Mouse (Mus musculus) myocyte (in vitro differentiated cells): ENCODE measurements around the gene Ptk7. TPM values are rescaled to one million over a fixed set of nuclear protein-coding genes. Genes with fewer than 3 reads are reported as not detected.

Source experiments
- H3K27me3 ChIP-seq: one replicate; pipeline ENCODE4 v1.6.1; 2011; ENCODE audit not compliant: control insufficient read depth, insufficient read depth, insufficient read length
- H3K36me3 ChIP-seq: one replicate; pipeline ENCODE4 v1.6.1; 2011; ENCODE audit not compliant: control insufficient read depth, insufficient read depth
- H3K4me2 ChIP-seq: one replicate; pipeline ENCODE4 v1.6.1; 2011; ENCODE audit warnings: low read depth, control low read depth
- H3K4me3 ChIP-seq: one replicate; pipeline ENCODE4 v1.5.1; 2011; ENCODE audit warnings: mild to moderate bottlenecking, control low read depth, moderate library complexity
- H3K79me2 ChIP-seq: one replicate; pipeline ENCODE4 v1.6.1; 2011; ENCODE audit not compliant: control insufficient read depth, insufficient read depth
- H3ac ChIP-seq: one replicate; pipeline ENCODE4 v1.6.1; 2011; ENCODE audit not compliant: control insufficient read depth, insufficient read length
- CEBPB ChIP-seq: IDR thresholded peaks from 2 replicates; pipeline ENCODE4 v1.6.1; 2011; ENCODE audit warnings: mild to moderate bottlenecking, moderate library complexity; ENCODE audit not compliant: poor library complexity, insufficient read depth, severe bottlenecking
- E2F4 ChIP-seq: IDR thresholded peaks from one replicate; pipeline ENCODE4 v1.6.1; 2011; ENCODE audit warnings: mild to moderate bottlenecking, control low read depth, moderate library complexity; ENCODE audit not compliant: insufficient read depth
- MAX ChIP-seq: IDR thresholded peaks from one replicate; pipeline ENCODE4 v1.6.1; 2011; ENCODE audit warnings: low read depth, mild to moderate bottlenecking, control low read depth
- MYOD1 ChIP-seq, 3 experiments: IDR thresholded peaks; one replicate each; pipeline ENCODE4 v1.6.1; 2011; ENCODE audit warnings: control low read depth in 2 of 3, low read depth in 2 of 3, mild to moderate bottlenecking in 2 of 3, moderate library complexity in 1 of 3; ENCODE audit not compliant: insufficient read length in 2 of 3, control insufficient read depth in 1 of 3
- MYOG ChIP-seq, 3 experiments: IDR thresholded peaks; one replicate each; pipeline ENCODE4 v1.6.1; 2011; ENCODE audit warnings: control low read depth in 2 of 3, low read depth in 2 of 3, mild to moderate bottlenecking in 2 of 3; ENCODE audit not compliant: insufficient read length in 2 of 3, control insufficient read depth in 1 of 3, insufficient read depth in 1 of 3
- POLR2A ChIP-seq: IDR thresholded peaks from one replicate; pipeline ENCODE4 v1.6.1; 2011; ENCODE audit warnings: low read depth, mild to moderate bottlenecking, control low read depth, moderate library complexity; ENCODE audit not compliant: insufficient read length
- POLR2AphosphoS2 ChIP-seq: IDR thresholded peaks from one replicate; pipeline ENCODE4 v1.6.1; 2011; ENCODE audit warnings: low read depth, control low read depth; ENCODE audit not compliant: insufficient read length
- REST ChIP-seq: IDR thresholded peaks from one replicate; pipeline ENCODE4 v1.6.1; 2011; ENCODE audit warnings: mild to moderate bottlenecking, control low read depth, moderate library complexity; ENCODE audit not compliant: insufficient read depth, insufficient read length
- SRF ChIP-seq: IDR thresholded peaks from one replicate; pipeline ENCODE4 v1.6.1; 2011; ENCODE audit warnings: low read depth; ENCODE audit not compliant: control insufficient read depth, insufficient read length
- TCF12 ChIP-seq: IDR thresholded peaks from one replicate; pipeline ENCODE4 v1.6.1; 2011; ENCODE audit warnings: mild to moderate bottlenecking, control low read depth; ENCODE audit not compliant: poor library complexity, insufficient read depth, severe bottlenecking
- TCF3 ChIP-seq: IDR thresholded peaks from one replicate; pipeline ENCODE4 v1.6.1; 2011; ENCODE audit warnings: low read depth, control low read depth; ENCODE audit not compliant: insufficient read length
- USF1 ChIP-seq: IDR thresholded peaks from one replicate; pipeline ENCODE4 v1.6.1; 2011; ENCODE audit warnings: low read depth, mild to moderate bottlenecking, control low read depth, moderate library complexity
- polyA plus RNA-seq: library from polyadenylated mRNA; unstranded; fragments of >200 nt; fragmentation: generic; extraction: Trizol; gene quantifications from one replicate; pipeline ENCODE4 v1.2.1, GENCODE M21; 2012; ENCODE audit warnings: missing spikeins

Ptk7 gene
- 15.6 TPM for polyA plus RNA-seq

- H3ac ChIP-seq = peak within 1 kb of the TSS; percentile 75
- H3K27me3 ChIP-seq = no peaks in the 10 kb centered on the region
- no peaks in the 10 kb centered on the region for H3K36me3 ChIP-seq
- H3K79me2 ChIP-seq = peaks cover 5% of the 10 kb centered on the region
- peak; percentile 59 for TF ChIP-seq POLR2A
- TF ChIP-seq SRF = no peak
- TF ChIP-seq MYOD1 (IDR thresholded peaks at IDR 0.05; ENCODE audit: control insufficient read depth in 1 of 3, insufficient read length in 2 of 3, low read depth in 2 of 3) = peak in 1 of 3 experiments; percentile 23
- peak within 1 kb of the TSS; percentile 47 for H3K4me3 ChIP-seq
- peak within 1 kb of the TSS; percentile 78 for H3K4me2 ChIP-seq
These were observed at the start of gene Ptk7 for GRCm38 (mm10) chr17:46628791-46629684. Gene Ptk7 (minus strand): TSS chr17:46629504.

GRCm38 (mm10) chr17:46678911-46679310 lies 49.6 kb upstream of the Ptk7 start:
- H3ac ChIP-seq = no peak overlapping the region
- no peaks in the 10 kb centered on the region for H3K27me3 ChIP-seq
- H3K4me3 ChIP-seq = peak overlapping the region; percentile 94
- H3K4me2 ChIP-seq = peak overlapping the region; percentile 95
- no peak for TF ChIP-seq MYOG (IDR thresholded peaks at IDR 0.05; ENCODE audit: control insufficient read depth in 1 of 3, insufficient read depth in 1 of 3, insufficient read length in 2 of 3, low read depth in 2 of 3)
- peak in 1 of 3 experiments; percentile 66 for TF ChIP-seq MYOD1 (IDR thresholded peaks at IDR 0.05; ENCODE audit: control insufficient read depth in 1 of 3, insufficient read length in 2 of 3, low read depth in 2 of 3)
- no peak for TF ChIP-seq CEBPB
- no peak for TF ChIP-seq POLR2A
- H3K79me2 ChIP-seq = peaks cover 27% of the 10 kb centered on the region
- peaks cover 23% of the 10 kb centered on the region for H3K36me3 ChIP-seq

GRCm38 (mm10) chr17:46678416-46678815 lies 49.1 kb upstream of the Ptk7 start, which contains the start of gene Mea1:
Gene Mea1 (plus strand): TSS chr17:46678793.
- H3K4me2 ChIP-seq = peak within 1 kb of the TSS; percentile 95
- no peaks in the 10 kb centered on the region for H3K27me3 ChIP-seq
- peaks cover 20% of the 10 kb centered on the region for H3K36me3 ChIP-seq
- H3ac ChIP-seq = no peak within 1 kb of the TSS
- TF ChIP-seq MYOD1 (IDR thresholded peaks at IDR 0.05; ENCODE audit: control insufficient read depth in 1 of 3, insufficient read length in 2 of 3, low read depth in 2 of 3) (peak in 1 of 3 experiments; percentile 18), POLR2A (no peak)
- H3K79me2 ChIP-seq = peaks cover 32% of the 10 kb centered on the region
- H3K4me3 ChIP-seq = peak within 1 kb of the TSS; percentile 94

GRCm38 (mm10) chr17:46674530-46675283 lies 45.4 kb upstream of the Ptk7 start:
- H3K36me3 ChIP-seq = peaks cover 16% of the 10 kb centered on the region
- H3K27me3 ChIP-seq = no peaks in the 10 kb centered on the region
- H3K4me3 ChIP-seq = peak overlapping the region; percentile 61
- peak in 1 of 3 experiments; percentile 9 for TF ChIP-seq MYOG (IDR thresholded peaks at IDR 0.05; ENCODE audit: control insufficient read depth in 1 of 3, insufficient read depth in 1 of 3, insufficient read length in 2 of 3, low read depth in 2 of 3)
- TF ChIP-seq REST = no peak
- H3K79me2 ChIP-seq = peaks cover 37% of the 10 kb centered on the region
- peak overlapping the region; percentile 92 for H3K4me2 ChIP-seq
- H3ac ChIP-seq = peak overlapping the region; percentile 54

- peaks cover 30% of the 10 kb centered on the region for H3K79me2 ChIP-seq
- peak within 1 kb of the TSS; percentile 54 for H3ac ChIP-seq
- H3K27me3 ChIP-seq = no peaks in the 10 kb centered on the region
- peaks cover 16% of the 10 kb centered on the region for H3K36me3 ChIP-seq
- H3K4me2 ChIP-seq = peak within 1 kb of the TSS; percentile 92
- peak within 1 kb of the TSS; percentile 61 for H3K4me3 ChIP-seq
- TF ChIP-seq POLR2A (peak; percentile 78), REST (no peak), SRF (peak; percentile 27), CEBPB (no peak), TCF3 (no peak), POLR2AphosphoS2 (peak; percentile 100), TCF12 (no peak), MAX (no peak), MYOG (IDR thresholded peaks at IDR 0.05; ENCODE audit: control insufficient read depth in 1 of 3, insufficient read depth in 1 of 3, insufficient read length in 2 of 3, low read depth in 2 of 3) (no peak), USF1 (no peak), E2F4 (no peak), MYOD1 (IDR thresholded peaks at IDR 0.05; ENCODE audit: control insufficient read depth in 1 of 3, insufficient read length in 2 of 3, low read depth in 2 of 3) (no peak)
These were observed 44.7 kb upstream of the Ptk7 start, which contains the start of gene Rrp36 for GRCm38 (mm10) chr17:46673850-46674529. Gene Rrp36 (minus strand): TSS chr17:46674352.
